Mouse (Mus musculus) limb, embryonic 14.5 days (tissue): ENCODE measurements at regions not wholly inside any gene's neighbourhood (a gene's known extent, or its start where the extent isn't known, plus 50 kb on each side); places are given as distances from the start of the nearest gene placed in this dataset.

Experiments used
- ATAC-seq: fragments of 200-750 bp; cut with Nextera tagmentation; 2 replicates; pipeline ENCODE4 v1.8.0; 2017; ENCODE audit warnings: low read depth, moderate number of reproducible peaks, moderate TSS enrichment; ENCODE audit not compliant: low FRiP score
- DNase-seq: peaks from one replicate; pipeline ENCODE4 v3.0.0-alpha.2; 2015; ENCODE audit warnings: low spot score
- H3K27ac ChIP-seq: fragments of 300-500 bp; sonication (generic); replicated peaks from 2 replicates; pipeline ENCODE4 v1.5.1; 2014; ENCODE audit warnings: low read depth, mild to moderate bottlenecking, low read length, moderate library complexity, mixed read lengths
- H3K27me3 ChIP-seq: fragments of 300-500 bp; sonication (generic); 2 replicates; pipeline ENCODE4 v1.6.1; 2014; ENCODE audit warnings: low read length, mixed read lengths; ENCODE audit not compliant: control insufficient read depth, insufficient read depth
- H3K36me3 ChIP-seq: fragments of 300-500 bp; sonication (generic); 2 replicates; pipeline ENCODE4 v1.6.1; 2014; ENCODE audit warnings: mild to moderate bottlenecking, low read length, moderate library complexity, mixed read lengths; ENCODE audit not compliant: control insufficient read depth, insufficient read depth
- H3K4me1 ChIP-seq: fragments of 300-500 bp; sonication (generic); 2 replicates; pipeline ENCODE4 v1.6.1; 2014; ENCODE audit warnings: antibody characterized with exemption, low read length, mixed read lengths; ENCODE audit not compliant: control insufficient read depth, insufficient read depth
- H3K4me2 ChIP-seq: fragments of 300-500 bp; sonication (generic); replicated peaks from 2 replicates; pipeline ENCODE4 v1.6.1; 2014; ENCODE audit warnings: low read depth, mild to moderate bottlenecking, low read length, moderate library complexity; ENCODE audit not compliant: severe bottlenecking
- H3K4me3 ChIP-seq: fragments of 300-500 bp; sonication (generic); replicated peaks from 2 replicates; pipeline ENCODE4 v1.5.1; 2014; ENCODE audit warnings: low read length
- H3K9ac ChIP-seq: fragments of 300-500 bp; sonication (generic); 2 replicates; pipeline ENCODE4 v1.6.1; 2014; ENCODE audit warnings: mild to moderate bottlenecking, low read depth, low read length, moderate library complexity; ENCODE audit not compliant: severe bottlenecking
- H3K9me3 ChIP-seq: fragments of 300-500 bp; sonication (generic); 2 replicates; pipeline ENCODE4 v1.6.1; 2016; ENCODE audit warnings: low read length; ENCODE audit not compliant: control insufficient read depth
- POLR2A ChIP-seq: fragments of 200-500 bp; IDR thresholded peaks from 2 replicates; pipeline ENCODE4 v1.8.0; 2012; ENCODE audit warnings: inconsistent platforms, mild to moderate bottlenecking, moderate library complexity, borderline replicate concordance; ENCODE audit not compliant: insufficient read depth, insufficient read length; ENCODE audit errors: extremely low read depth
- WGBS: fragments of 180-500 bp; shearing (Covaris S2); extraction: QIAGEN DNeasy Blood & Tissue Kit; methylation state at CpG from one replicate; pipeline ENCODE4 v1.1.7; 2014; 5-methylcytosine and 5-hydroxymethylcytosine counted together

DNA sequence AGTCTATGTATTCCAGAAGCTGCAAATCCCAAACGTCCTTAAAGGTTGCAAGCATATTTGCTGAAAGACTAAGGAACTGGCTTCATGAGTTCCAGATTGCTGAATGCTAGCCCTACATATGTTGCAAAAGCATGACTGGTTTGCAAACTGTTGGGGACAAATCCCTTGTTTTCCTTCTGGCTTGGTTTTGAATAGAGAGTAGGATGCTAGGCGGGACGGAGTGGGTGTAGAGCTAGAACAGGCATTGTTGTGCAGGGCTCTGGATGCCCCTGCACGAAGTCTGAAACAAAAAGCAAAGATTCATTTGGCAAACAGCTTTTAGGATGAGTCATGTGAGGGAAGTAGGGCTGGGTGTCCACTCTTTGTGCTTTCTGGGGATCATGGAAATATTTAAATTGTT lies 500.9 kb upstream of the Cnksr2 start:
- H3K27ac ChIP-seq, result no peak overlapping the region
- 57% methylated on average over 4 of the region's 4 CpGs for WGBS
- no peak for TF ChIP-seq POLR2A

DNA sequence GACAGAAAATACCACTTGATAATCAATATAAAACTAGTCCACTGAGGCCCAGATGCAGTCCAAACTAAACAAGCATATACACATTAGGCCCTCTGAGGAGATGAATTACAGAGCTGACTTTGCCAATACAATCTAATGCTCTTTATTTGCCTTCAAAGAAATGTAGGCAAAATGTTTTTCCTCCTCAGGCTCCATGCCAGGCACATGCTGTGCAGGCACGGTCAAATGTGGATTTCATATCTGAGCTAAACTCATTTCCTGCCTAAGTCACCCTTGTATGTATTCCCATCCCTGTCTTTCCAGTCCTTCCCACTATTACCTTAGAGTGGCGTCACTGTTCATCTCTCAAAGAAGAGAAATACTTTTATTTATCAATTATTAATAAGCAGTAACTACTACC lies 534.8 kb upstream of the Cnksr2 start:
- TF ChIP-seq POLR2A, result no peak
- Histone ChIP-seq H3K27me3 (no peaks in the 10 kb centered on the region), H3K36me3 (no peaks in the 10 kb centered on the region), H3K4me1 (no peaks in the 10 kb centered on the region), H3K4me3 (no peak overlapping the region), H3K9me3 (no peaks in the 10 kb centered on the region), H3K9ac (no peak overlapping the region), H3K4me2 (no peak overlapping the region), H3K27ac (no peak overlapping the region)
- DNase-seq (no peak), ATAC-seq (no peak)
- 66% methylated on average over 2 of the region's 2 CpGs for WGBS

More for the DNA sequence above, 500.9 kb upstream of the Cnksr2 start:
- no peaks in the 10 kb centered on the region for H3K27me3 ChIP-seq
- H3K4me3 ChIP-seq, result no peak overlapping the region
- ATAC-seq, result no peak
- no peaks in the 10 kb centered on the region for H3K4me1 ChIP-seq
- H3K9ac ChIP-seq, result no peak overlapping the region
- no peak for DNase-seq
- H3K9me3 ChIP-seq, result no peaks in the 10 kb centered on the region
- H3K36me3 ChIP-seq, result no peaks in the 10 kb centered on the region
- no peak overlapping the region for H3K4me2 ChIP-seq

DNA sequence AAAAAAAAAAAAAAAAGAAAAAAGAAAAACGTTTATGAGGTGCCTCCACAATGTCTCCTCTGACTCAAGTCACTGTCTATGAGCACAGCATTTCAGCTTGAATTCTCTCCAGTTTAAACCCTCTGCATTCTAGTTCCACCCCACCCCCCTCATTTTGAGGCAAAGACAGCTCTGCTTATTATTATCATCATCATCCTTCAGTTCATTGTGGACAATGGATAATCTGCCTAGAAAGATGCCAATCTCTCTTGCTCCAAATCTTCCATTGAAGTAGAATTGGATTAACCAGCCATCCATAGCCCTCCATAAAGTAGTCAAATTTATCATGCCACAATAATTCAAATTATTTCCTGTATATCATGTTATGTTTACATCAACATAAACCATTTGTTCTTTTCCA lies 570.0 kb upstream of the Cnksr2 start:
- Histone ChIP-seq H3K4me1 (no peaks in the 10 kb centered on the region), H3K4me2 (no peak overlapping the region), H3K27ac (no peak overlapping the region), H3K9me3 (no peaks in the 10 kb centered on the region), H3K9ac (no peak overlapping the region), H3K36me3 (no peaks in the 10 kb centered on the region), H3K4me3 (no peak overlapping the region), H3K27me3 (0 out of 2 replicates have a peak, but pooled peaks cover 4% of the 10 kb centered on the region)
- ATAC-seq (no peak), DNase-seq (no peak)
- WGBS, result 8% methylated on average over 1 of the region's 1 CpGs
- TF ChIP-seq POLR2A, result no peak

DNA sequence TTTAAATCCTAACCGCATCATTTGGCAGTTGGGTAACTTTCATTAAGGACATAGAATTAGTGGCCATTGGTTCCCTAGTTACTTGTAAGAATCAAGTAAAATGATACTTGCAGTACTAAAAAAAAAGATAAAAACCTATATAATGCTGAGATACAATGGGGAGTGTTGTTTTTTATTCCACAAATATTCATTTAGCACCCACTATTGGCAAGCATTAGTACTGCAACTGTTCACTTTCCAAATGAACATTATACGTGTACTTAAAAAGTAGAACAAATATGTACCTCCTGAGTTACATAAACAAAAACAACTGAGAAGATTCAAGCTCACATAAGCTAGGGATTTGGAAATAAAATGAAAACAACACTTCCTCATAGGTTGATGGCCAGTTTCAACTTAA lies 570.5 kb upstream of the Cnksr2 start:
- no peaks in the 10 kb centered on the region for H3K4me1 ChIP-seq
- DNase-seq, result no peak
- WGBS, result 76% methylated on average over 2 of the region's 2 CpGs

DNA sequence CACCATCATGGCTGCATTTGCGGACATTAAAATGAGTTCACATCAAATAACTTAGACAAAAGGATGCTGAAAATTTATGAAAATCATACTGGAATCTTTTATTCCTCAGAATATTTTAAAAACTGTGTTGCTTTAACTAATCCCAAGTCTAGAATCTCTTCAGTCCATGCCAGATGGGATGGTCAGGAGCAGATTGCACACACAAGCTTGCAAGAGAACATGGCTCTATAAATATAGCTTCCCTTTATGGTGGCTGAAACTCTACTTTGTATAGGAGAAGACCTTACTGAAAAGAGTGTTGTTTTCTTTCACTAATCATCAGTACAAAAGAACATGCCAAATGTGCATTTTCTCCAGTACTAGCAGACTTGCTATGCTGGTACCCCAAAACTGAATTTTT lies 570.9 kb upstream of the Cnksr2 start:
- Histone ChIP-seq H3K9ac (no peak overlapping the region), H3K27me3 (0 out of 2 replicates have a peak, but pooled peaks cover 4% of the 10 kb centered on the region), H3K27ac (no peak overlapping the region), H3K4me1 (no peaks in the 10 kb centered on the region), H3K9me3 (no peaks in the 10 kb centered on the region), H3K4me3 (no peak overlapping the region), H3K36me3 (no peaks in the 10 kb centered on the region), H3K4me2 (no peak overlapping the region)
- WGBS, result 93% methylated on average over 1 of the region's 1 CpGs
- ATAC-seq, result no peak
- DNase-seq, result no peak
- no peak for TF ChIP-seq POLR2A

More for the DNA sequence above, 570.5 kb upstream of the Cnksr2 start:
- no peak for ATAC-seq
- Histone ChIP-seq H3K4me2 (no peak overlapping the region), H3K27ac (no peak overlapping the region), H3K27me3 (0 out of 2 replicates have a peak, but pooled peaks cover 4% of the 10 kb centered on the region), H3K4me3 (no peak overlapping the region), H3K9me3 (no peaks in the 10 kb centered on the region), H3K36me3 (no peaks in the 10 kb centered on the region), H3K9ac (no peak overlapping the region)
- no peak for TF ChIP-seq POLR2A

DNA sequence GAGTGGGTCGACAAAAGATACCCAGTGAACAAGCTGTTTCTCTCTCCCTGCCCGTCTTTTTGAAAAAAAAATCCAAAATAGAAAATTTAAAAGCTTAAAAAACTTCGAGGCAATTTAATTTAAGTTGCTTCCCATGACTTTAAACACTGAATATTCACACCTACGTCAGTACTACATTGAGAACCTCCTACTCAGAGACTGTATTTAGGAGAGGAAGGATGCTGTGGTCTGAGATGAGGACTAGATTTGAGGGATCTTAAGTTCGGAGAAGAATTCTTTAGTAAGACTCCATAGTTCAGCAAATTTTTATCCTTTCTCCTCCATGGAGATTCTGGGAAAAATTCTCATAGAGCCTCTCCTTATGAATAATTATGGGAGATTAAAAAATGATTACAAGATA lies 571.4 kb upstream of the Cnksr2 start:
- no peak for TF ChIP-seq POLR2A
- DNase-seq, result no peak
- ATAC-seq, result no peak

More for the DNA sequence above, 571.4 kb upstream of the Cnksr2 start:
- H3K4me1 ChIP-seq, result no peaks in the 10 kb centered on the region
- H3K27me3 ChIP-seq, result 0 out of 2 replicates have a peak, but pooled peaks cover 4% of the 10 kb centered on the region
- H3K9ac ChIP-seq, result no peak overlapping the region
- H3K9me3 ChIP-seq, result no peaks in the 10 kb centered on the region
- H3K27ac ChIP-seq, result no peak overlapping the region
- WGBS, result 64% methylated on average over 5 of the region's 5 CpGs
- H3K36me3 ChIP-seq, result no peaks in the 10 kb centered on the region
- no peak overlapping the region for H3K4me2 ChIP-seq
- no peak overlapping the region for H3K4me3 ChIP-seq
